Mouse (Mus musculus) intestine, postnatal 0 days (tissue): Measurements from ENCODE around the gene Pgc. TPM values are rescaled to one million over a fixed set of nuclear protein-coding genes. Genes with fewer than 3 reads are reported as not detected.

Source experiments
- ATAC-seq: fragments of 200-750 bp; cut with Nextera tagmentation; 2 replicates; pipeline ENCODE4 v1.8.0; 2017; ENCODE audit warnings: mild to moderate bottlenecking, moderate TSS enrichment, moderate library complexity
- H3K27ac ChIP-seq: fragments of 300-500 bp; sonication (generic); 2 replicates; pipeline ENCODE4 v1.5.1; 2014; ENCODE audit warnings: mild to moderate bottlenecking, low read depth, low read length, moderate library complexity
- H3K27me3 ChIP-seq: fragments of 300-500 bp; sonication (generic); replicated peaks from 2 replicates; pipeline ENCODE4 v1.6.1; 2014; ENCODE audit warnings: low read length, mixed read lengths; ENCODE audit not compliant: control insufficient read depth, insufficient read depth
- H3K36me3 ChIP-seq: fragments of 300-500 bp; sonication (generic); 2 replicates; pipeline ENCODE4 v1.6.1; 2014; ENCODE audit warnings: mild to moderate bottlenecking, moderate library complexity; ENCODE audit not compliant: control insufficient read depth, insufficient read depth
- H3K4me1 ChIP-seq: fragments of 300-500 bp; sonication (generic); replicated peaks from 2 replicates; pipeline ENCODE4 v1.6.1; 2014; ENCODE audit warnings: antibody characterized with exemption, low read length, mixed read lengths; ENCODE audit not compliant: control insufficient read depth, insufficient read depth
- H3K4me2 ChIP-seq: fragments of 300-500 bp; sonication (generic); replicated peaks from 2 replicates; pipeline ENCODE4 v1.6.1; 2014; ENCODE audit warnings: low read depth, mild to moderate bottlenecking, moderate library complexity
- H3K4me3 ChIP-seq: fragments of 300-500 bp; sonication (generic); 2 replicates; pipeline ENCODE4 v1.5.1; 2014; ENCODE audit warnings: low read depth, low read length
- H3K9ac ChIP-seq: fragments of 300-500 bp; sonication (generic); 2 replicates; pipeline ENCODE4 v1.6.1; 2014; ENCODE audit warnings: mild to moderate bottlenecking, low read depth, low read length
- H3K9me3 ChIP-seq: fragments of 300-500 bp; sonication (generic); 2 replicates; pipeline ENCODE4 v1.6.1; 2016; ENCODE audit warnings: mixed run types; ENCODE audit not compliant: control insufficient read depth
- CTCF ChIP-seq: sonication (generic); IDR thresholded peaks from 2 replicates; pipeline ENCODE4 v1.5.1; 2016; ENCODE audit warnings: low read depth, mild to moderate bottlenecking, control low read depth, antibody characterized with exemption, moderate library complexity
- WGBS: fragments of 180-500 bp; shearing (Covaris S2); extraction: QIAGEN DNeasy Blood & Tissue Kit; methylation state at CpG from one replicate; pipeline ENCODE4 v1.1.7; 2014; 5-methylcytosine and 5-hydroxymethylcytosine counted together
- polyA plus RNA-seq: library from polyadenylated mRNA; unstranded; fragments of >200 nt; fragmentation: Nextera tagmentation; extraction: Ambion mirVana; gene quantifications from 2 replicates; pipeline ENCODE4 v1.2.1, GENCODE M21; 2015

The Pgc gene
- polyA plus RNA-seq: 7.4 and 24.6 TPM in 2 replicates

- TF ChIP-seq CTCF: no peak
- Histone ChIP-seq H3K4me2 (no peak within 1 kb of the TSS), H3K4me3 (no peak within 1 kb of the TSS), H3K4me1 (no peaks in the 10 kb centered on the region), H3K27me3 (no peaks in the 10 kb centered on the region), H3K36me3 (no peaks in the 10 kb centered on the region), H3K9ac (no peak within 1 kb of the TSS), H3K27ac (no peak within 1 kb of the TSS), H3K9me3 (no peaks in the 10 kb centered on the region)
- WGBS: 55% methylated on average over 11 of the region's 11 CpGs
- ATAC-seq: no peak
Observed at GRCm38 (mm10) chr17:47726566-47726965, at the start of gene Pgc. Pgc (plus strand) TSS chr17:47726842.

- Histone ChIP-seq H3K27me3 (no peaks in the 10 kb centered on the region), H3K4me3 (no peak overlapping the region), H3K4me1 (no peaks in the 10 kb centered on the region), H3K9me3 (no peaks in the 10 kb centered on the region), H3K27ac (peak overlapping the region; percentile 41; the same call in 1 of the 2 replicates), H3K9ac (no peak overlapping the region), H3K4me2 (no peak overlapping the region), H3K36me3 (peaks cover 40% of the 10 kb centered on the region)
- ATAC-seq: no peak
- 55% methylated on average over 5 of the region's 5 CpGs for WGBS
- no peak for TF ChIP-seq CTCF
Observed at GRCm38 (mm10) chr17:47678238-47678637, 48.4 kb upstream of the Pgc start.

DNA sequence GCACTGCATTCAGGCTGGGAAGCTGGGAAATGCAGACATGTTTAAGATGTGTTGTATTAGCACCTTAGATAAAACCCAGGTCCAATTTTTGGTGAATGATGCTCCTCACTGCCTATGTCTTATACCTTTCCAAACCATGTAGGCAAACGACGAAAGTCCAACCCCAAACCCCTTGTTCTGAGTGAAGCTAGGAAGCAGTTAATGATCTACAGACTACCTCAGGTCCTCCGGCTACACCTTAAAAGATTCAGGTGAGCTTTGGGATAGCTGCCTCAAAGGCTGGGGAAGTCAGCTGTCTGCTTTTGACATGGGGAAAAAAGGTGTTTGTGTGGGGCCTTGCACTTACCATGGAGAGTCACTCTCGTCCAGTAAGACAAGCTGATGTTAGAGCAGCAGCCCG lies 47.9 kb upstream of the Pgc start:
- H3K4me1 ChIP-seq: no peaks in the 10 kb centered on the region
- no peaks in the 10 kb centered on the region for H3K9me3 ChIP-seq
- peak overlapping the region; percentile 41; the same call in 1 of the 2 replicates for H3K27ac ChIP-seq
- H3K4me3 ChIP-seq: no peak overlapping the region
- no peak overlapping the region for H3K9ac ChIP-seq
- H3K27me3 ChIP-seq: no peaks in the 10 kb centered on the region
- 47% methylated on average over 5 of the region's 5 CpGs for WGBS
- 0 out of 2 replicates have a peak, but pooled peaks have one; percentile 28 for ATAC-seq
- TF ChIP-seq CTCF: no peak
- H3K4me2 ChIP-seq: no peak overlapping the region
- H3K36me3 ChIP-seq: peaks cover 43% of the 10 kb centered on the region

DNA sequence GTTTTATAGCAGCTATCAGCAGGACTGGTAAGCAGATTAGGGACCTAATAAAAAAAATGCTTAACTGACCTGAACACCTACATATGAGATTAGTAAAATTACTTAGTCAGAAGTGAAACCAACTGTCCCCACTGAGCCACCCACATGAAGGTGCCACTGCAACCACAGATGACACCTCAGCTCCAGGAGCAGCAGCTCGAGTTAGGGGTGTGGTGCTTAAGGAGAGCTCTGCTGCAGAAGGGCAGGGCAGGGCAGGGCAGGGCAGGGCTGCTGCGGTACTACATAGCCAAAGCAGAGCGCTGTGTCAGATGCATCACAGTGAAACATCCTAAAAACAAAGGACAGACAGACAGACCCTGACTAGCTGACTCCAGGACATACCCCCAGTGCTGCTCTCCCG lies 43.8 kb upstream of the Pgc start:
- H3K4me1 ChIP-seq: peaks cover 5% of the 10 kb centered on the region; the same call in 1 of the 2 replicates
- no peak for ATAC-seq
- H3K9me3 ChIP-seq: no peaks in the 10 kb centered on the region
- H3K27me3 ChIP-seq: no peaks in the 10 kb centered on the region
- no peak for TF ChIP-seq CTCF
- H3K4me2 ChIP-seq: no peak overlapping the region
- no peak overlapping the region for H3K27ac ChIP-seq
- peaks cover 46% of the 10 kb centered on the region for H3K36me3 ChIP-seq
- H3K9ac ChIP-seq: no peak overlapping the region
- WGBS: 50% methylated on average over 4 of the region's 4 CpGs
- no peak overlapping the region for H3K4me3 ChIP-seq

DNA sequence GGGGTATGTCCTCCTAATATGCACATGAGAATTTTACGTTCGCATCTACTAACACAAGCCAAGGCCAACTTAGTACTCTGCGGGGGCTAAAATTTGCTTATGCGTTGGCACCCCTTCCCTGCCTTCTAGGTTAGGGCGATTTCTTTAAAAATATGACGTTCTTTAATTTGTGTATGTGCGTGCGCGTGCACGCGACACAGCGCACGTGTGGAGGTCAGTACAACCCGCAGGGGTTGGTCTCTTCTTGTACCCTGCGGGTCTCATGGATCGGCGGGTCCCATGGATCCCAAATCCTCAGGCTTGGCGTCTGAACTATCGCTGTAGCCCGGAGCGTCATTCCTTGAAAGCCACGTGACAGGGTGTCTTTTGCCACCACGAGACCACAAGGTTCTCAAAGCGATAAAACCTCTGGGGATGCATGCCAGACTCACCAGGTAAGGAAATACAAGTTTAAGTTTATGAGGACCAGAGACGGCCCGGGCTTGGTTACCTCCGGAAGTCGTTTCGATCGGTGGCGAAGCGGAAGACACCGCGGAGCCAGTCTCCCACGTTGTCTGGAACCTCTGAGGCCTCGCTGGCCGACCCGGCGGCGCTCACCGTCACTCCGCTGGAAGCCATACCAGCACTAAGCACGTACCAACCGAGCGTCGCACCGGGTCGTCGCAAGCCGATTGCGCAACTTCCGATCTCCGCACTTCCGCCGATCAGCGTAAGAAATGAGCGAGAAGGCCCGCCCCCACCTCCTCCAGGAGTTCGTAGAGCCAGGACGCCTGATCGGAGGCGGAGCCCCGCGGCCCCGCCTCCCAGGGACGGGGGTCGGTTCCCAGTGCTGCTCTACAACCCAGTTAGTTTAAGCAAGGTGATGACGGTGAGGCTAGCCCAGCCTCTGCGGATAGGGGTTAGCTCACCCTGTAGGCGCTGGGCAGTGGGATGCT lies 39.0 kb upstream of the Pgc start:
- no peaks in the 10 kb centered on the region for H3K9me3 ChIP-seq
- ATAC-seq: peak; percentile 92
- H3K27ac ChIP-seq: peak overlapping the region; percentile 90
- peaks cover 8% of the 10 kb centered on the region for H3K4me1 ChIP-seq
- peak overlapping the region; percentile 87 for H3K4me3 ChIP-seq
- peaks cover 14% of the 10 kb centered on the region for H3K36me3 ChIP-seq
- H3K4me2 ChIP-seq: peak overlapping the region; percentile 100
- H3K27me3 ChIP-seq: no peaks in the 10 kb centered on the region
- H3K9ac ChIP-seq: peak overlapping the region; percentile 75
- no peak for TF ChIP-seq CTCF
- WGBS: under 1% methylated on average over 70 of the region's 70 CpGs

DNA sequence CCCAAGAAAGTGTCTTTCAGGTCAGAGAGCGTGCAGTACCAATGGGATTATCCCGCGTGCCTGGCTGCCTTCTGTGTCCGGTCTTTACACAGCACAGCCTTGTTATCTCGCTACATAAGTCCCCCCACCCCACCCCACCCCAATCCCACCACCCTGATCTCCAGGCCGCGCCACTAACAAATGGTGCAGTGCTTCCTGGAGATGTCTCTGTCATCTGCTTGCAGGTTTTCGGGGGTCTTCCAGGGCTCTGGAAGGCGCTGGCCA lies 38.4 kb upstream of the Pgc start, which contains the start of gene Tomm6:
Tomm6 (minus strand) TSS at position 43 of the 264 bp plus-strand sequence.
- no peak for TF ChIP-seq CTCF
- H3K9me3 ChIP-seq: no peaks in the 10 kb centered on the region

More for the DNA sequence above, 38.4 kb upstream of the Pgc start, which contains the start of gene Tomm6:
- peak within 1 kb of the TSS; percentile 90 for H3K27ac ChIP-seq
- peak within 1 kb of the TSS; percentile 75 for H3K9ac ChIP-seq
- peaks cover 13% of the 10 kb centered on the region for H3K36me3 ChIP-seq
- no peaks in the 10 kb centered on the region for H3K27me3 ChIP-seq
- peaks cover 8% of the 10 kb centered on the region for H3K4me1 ChIP-seq
- WGBS: under 1% methylated on average over 9 of the region's 9 CpGs
- no peak; the same call in 1 of the 2 replicates for ATAC-seq
- H3K4me3 ChIP-seq: peak within 1 kb of the TSS; percentile 87
- peak within 1 kb of the TSS; percentile 100 for H3K4me2 ChIP-seq
